Mouse (Mus musculus): Measurements from ENCODE around the gene Gm2897. TPM values are rescaled to one million over a fixed set of nuclear protein-coding genes. Genes with fewer than 3 reads are reported as not detected.
"Not testable (repeated sequence)": the region's sequence is repeated elsewhere in the genome, so short reads cannot be mapped to it uniquely, and the experiment has no call there.

The Gm2897 gene
- not detected in 2 replicates for polyA plus RNA-seq (2012; ENCODE audit: insufficient read depth, insufficient read length, missing spikeins)

GRCm38 (mm10) chr14:3048727-3049512 lies at the start of gene Gm2897:
Gene Gm2897 (plus strand): TSS chr14:3049285.
- Histone ChIP-seq H3K27ac (replicated peaks; ENCODE audit: low read depth, low read length) (peak within 1 kb of the TSS; percentile 37; the same call in 1 of the 2 replicates), H3K4me3 (ENCODE audit: insufficient read depth, low read depth, low read length) (peak within 1 kb of the TSS; percentile 65)
- not testable (repeated sequence) for H3K4me1 ChIP-seq (ENCODE audit: control insufficient read depth, insufficient read depth, insufficient read length, low read length)

- H3K27ac ChIP-seq (replicated peaks; ENCODE audit: low read depth, low read length); H3K4me3 ChIP-seq (ENCODE audit: insufficient read depth, low read depth, low read length); H3K4me1 ChIP-seq (ENCODE audit: control insufficient read depth, insufficient read depth, insufficient read length, low read length): not testable (repeated sequence)
Observed at GRCm38 (mm10) chr14:3029702-3030101, 19.4 kb upstream of the Gm2897 start, which contains the start of gene Gm2888. Gene Gm2888 (plus strand): TSS chr14:3030002.

GRCm38 (mm10) chr14:3049513-3049800 lies 372 bp downstream of the Gm2897 start:
- Histone ChIP-seq H3K27ac (replicated peaks; ENCODE audit: low read depth, low read length) (peak overlapping the region; percentile 37; the same call in 1 of the 2 replicates), H3K4me3 (ENCODE audit: insufficient read depth, low read depth, low read length) (peak overlapping the region; percentile 65)
- not testable (repeated sequence) for H3K4me1 ChIP-seq (ENCODE audit: control insufficient read depth, insufficient read depth, insufficient read length, low read length)

DNA sequence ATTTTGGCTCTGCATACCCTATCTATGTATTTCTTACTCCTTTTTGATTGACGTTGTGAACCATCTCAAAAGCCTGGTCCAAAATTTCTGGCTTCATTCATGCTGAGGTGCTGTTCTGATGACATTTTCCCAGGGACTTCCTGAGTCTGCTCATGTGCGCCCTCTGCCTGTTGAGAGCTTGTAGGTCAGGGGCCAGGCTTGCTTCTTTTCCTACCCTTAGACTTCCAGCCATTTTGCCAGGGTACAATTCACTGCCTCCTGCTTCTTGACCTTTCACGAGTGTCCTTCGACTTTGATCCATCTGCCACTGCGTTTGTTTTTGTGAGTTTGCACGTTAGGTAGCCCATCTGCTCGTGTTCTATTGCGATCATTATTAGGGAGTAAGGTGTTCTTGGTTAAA lies 1.0 kb downstream of the Gm2897 start:
- H3K4me3 ChIP-seq (ENCODE audit: insufficient read depth, low read depth, low read length); H3K4me1 ChIP-seq (ENCODE audit: control insufficient read depth, insufficient read depth, insufficient read length, low read length); H3K27ac ChIP-seq (replicated peaks; ENCODE audit: low read depth, low read length): not testable (repeated sequence)

DNA sequence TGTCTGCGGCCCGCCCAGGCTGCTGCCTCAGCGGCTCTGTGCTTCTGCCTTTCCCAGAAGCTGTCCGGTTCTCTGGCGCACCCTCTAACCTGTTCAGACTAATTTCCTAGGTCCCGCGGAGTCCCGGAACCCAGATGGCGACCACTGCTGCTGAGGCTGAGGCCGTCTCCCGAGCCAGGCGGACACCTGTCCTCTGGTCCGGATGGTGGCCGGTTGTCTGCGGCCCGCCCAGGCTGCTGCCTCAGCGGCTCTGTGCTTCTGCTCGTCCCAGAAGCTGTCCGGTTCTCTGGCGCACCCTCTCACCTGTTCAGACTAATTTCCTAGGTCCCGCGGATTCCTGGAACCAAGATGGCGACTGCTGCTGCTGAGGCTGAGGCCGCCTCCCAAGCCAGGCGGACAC lies 67.0 kb downstream of the Gm2897 start:
- not testable (repeated sequence) for H3K4me1 ChIP-seq (ENCODE audit: control insufficient read depth, insufficient read depth, insufficient read length, low read length); H3K4me3 ChIP-seq (ENCODE audit: insufficient read depth, low read depth, low read length); H3K27ac ChIP-seq (replicated peaks; ENCODE audit: low read depth, low read length)

Other genes with a start within 250 kb of the Gm2897 start
- gene Gm2888, start 19.3 kb upstream of the Gm2897 start, polyA plus RNA-seq (2012; ENCODE audit: insufficient read depth, insufficient read length, missing spikeins) = not detected in 2 replicates
- not detected in 2 replicates for gene Gm10340, start 84.7 kb downstream of the Gm2897 start, polyA plus RNA-seq (2012; ENCODE audit: insufficient read depth, insufficient read length, missing spikeins)
- gene Gm5795, start 139.0 kb downstream of the Gm2897 start, polyA plus RNA-seq (2012; ENCODE audit: insufficient read depth, insufficient read length, missing spikeins) = not detected in 2 replicates
- gene D830030K20Rik, start 159.2 kb downstream of the Gm2897 start, polyA plus RNA-seq (2012; ENCODE audit: insufficient read depth, insufficient read length, missing spikeins) = not detected in 2 replicates